Mouse (Mus musculus) neutrophil, adult 5-6 weeks (primary cell): ENCODE data around the gene Ap5m1. TPM values are rescaled to one million over a fixed set of nuclear protein-coding genes. Genes with fewer than 3 reads are reported as not detected.
"Not testable (repeated sequence)": the region's sequence is repeated elsewhere in the genome, so short reads cannot be mapped to it uniquely, and the experiment has no call there.

Experiments used
- ATAC-seq: fragments of 151-379, 151-347 bp; 2 replicates; pipeline ENCODE4 v1.8.0; 2017; ENCODE audit warnings: mild to moderate bottlenecking, moderate TSS enrichment; ENCODE audit not compliant: insufficient number of reproducible peaks, poor library complexity, low FRiP score, severe bottlenecking; ENCODE audit errors: extremely low read depth
- total RNA-seq: library from RNA; stranded (forward); fragments of 200-1000 nt; gene quantifications from 2 replicates; pipeline ENCODE4 v1.2.3, GENCODE M21; 2017

The Ap5m1 gene
- total RNA-seq, result 38.3 and 42.5 TPM in 2 replicates

DNA sequence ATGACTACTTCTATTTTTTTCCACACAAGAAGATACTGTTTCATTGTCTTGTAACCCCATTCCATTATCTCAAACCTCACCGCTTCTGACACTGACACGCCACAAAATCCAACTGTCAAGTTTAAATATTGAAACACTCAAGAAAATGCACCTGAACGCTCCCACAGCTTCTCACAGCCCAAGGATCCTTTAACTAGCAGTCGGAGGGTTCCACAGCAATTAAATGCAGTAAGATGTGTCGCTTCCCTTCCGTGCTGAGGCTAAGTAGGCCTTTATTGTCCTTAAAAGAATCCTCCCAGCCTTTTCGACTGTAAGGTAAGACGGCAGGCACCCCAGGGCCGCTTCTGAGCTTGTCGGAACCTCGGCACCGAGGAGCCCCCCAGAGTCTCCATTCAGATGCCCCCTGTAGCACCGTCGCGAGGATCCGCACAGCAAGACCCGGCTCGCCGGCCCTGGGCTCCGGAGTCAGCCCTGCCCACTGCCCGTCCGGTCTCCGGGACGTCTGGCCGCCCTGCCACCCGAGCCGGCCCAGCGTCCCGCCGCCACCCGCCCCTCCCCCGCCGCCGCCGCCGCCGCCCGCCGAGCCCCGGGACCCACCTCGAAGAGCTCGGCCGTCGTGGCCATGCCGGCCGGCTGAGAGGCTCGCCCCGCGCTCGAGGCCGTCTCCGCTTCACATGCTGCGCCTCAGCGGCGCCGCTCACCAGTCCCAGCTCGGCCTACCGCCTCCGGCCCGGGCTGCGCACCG lies at the start of gene Ap5m1:
Gene Ap5m1 (plus strand): TSS at position 569 of the 745 bp plus-strand sequence.
- ATAC-seq, result no peak

DNA sequence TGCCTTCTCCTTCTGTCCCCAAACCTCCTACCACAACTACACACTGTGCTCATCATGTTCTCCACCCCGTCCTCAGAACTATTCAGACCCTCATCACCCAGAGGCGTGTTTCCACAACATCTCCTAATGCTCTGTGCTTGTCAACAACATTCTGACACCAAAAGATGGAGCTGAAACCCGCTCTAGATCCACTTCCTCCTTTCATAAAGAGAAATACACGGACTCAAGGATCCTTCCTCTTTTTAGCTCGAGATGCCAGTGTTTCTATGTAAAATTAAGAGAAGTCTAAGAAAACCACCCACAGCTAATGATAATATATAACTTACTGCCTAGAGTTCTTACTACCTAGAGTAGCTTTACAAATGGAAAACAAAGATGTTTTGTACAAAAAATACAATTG lies 46.1 kb upstream of the Ap5m1 start:
- ATAC-seq, result peak; percentile 53; the same call in 1 of the 2 replicates

DNA sequence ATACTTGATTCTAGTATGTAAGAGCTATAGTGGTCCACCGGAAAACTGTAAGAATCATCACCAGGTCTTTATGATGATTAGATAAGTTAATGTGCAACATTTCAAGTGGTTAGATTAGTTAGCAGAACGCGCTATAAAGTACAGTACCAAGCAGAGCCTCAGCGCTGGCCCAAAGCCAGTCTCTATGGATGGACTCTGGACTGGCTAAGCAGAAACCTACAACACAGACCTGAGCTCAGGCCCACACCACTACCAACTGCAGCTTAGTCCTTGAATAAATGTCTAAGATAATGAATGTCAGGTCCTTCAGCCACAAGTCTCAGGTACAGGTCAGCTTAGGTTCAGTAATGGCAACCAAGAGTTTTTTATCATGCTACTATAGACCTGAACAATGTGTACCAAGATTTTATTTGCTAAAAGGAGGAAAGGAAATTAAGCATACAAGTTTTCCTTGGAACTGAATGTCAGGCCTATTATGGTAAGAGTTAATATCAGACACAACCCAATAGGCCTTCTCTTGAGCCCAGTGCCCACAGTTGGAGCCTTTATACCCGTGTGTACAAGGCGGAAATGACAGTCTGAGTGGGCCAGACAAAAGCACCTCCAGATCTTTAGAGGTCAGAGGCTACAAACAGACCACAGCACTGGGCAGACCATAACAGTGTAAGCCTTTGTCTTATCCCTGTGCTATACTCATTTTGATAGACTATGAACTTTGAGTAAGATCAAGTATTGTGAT lies 38.7 kb upstream of the Ap5m1 start:
- ATAC-seq, result no peak

DNA sequence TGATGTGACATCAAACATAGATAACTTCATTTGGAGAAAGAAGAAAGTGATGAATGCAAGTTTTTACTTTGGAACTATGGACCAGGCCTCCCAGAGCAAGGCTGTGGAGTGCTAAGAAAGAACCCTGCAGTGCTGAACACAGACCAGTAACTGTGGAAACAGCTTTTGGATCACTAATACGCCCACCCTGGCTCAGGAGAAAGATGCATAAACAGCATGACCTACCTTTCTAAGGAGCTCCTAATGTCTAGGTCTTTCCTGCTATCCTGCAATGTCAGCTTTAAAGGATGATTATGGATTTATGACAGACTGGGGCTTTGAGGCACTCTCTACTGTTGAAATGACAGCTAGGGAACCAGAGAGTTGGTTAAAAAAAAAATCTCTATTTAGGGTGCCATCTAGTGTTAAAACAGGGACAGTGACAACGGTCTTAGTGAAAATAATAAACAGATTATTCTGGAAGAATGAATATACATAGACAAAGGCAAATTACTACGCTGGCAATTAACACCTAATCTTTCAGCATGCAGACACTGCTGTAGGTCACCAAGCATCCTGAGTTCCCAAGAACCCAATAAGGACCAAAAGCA lies 38.0 kb upstream of the Ap5m1 start:
- ATAC-seq, result no peak

DNA sequence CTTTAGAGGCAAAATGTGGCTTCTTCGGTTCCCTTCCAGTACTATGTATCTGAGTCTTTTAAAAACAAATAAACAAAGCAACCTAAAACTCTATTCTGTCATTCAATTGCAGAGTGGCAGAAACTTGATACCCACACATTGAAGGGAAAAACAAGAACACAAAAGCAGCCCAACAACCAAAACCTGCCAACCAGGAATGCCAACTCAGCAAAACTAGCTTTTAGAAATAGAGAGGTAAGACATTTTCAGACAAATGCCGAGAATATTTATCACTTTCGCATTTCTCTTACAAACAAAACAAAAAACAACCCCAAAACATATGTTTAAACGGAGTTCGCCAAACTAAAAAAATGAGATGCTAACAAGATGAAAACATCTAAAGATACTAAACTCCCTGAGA lies 36.9 kb upstream of the Ap5m1 start:
- ATAC-seq, result no peak

DNA sequence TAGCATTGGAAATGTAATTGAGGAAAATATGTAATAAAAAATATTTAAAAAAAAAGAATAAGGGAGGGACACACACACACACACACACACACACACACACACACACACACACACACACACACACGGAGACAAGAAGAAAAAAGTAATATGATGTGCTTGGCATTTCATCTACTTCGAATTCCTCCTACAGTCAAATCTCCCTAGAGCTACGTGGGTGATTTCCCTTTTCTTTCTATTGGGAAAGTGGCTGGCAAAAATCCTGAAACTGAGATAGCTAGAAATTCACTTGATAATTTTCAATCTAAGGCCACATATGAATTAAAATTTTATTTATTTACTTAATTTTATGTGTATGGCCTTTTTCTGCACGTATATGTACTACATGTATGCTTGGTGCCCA lies 20.3 kb upstream of the Ap5m1 start:
- no peak for ATAC-seq

DNA sequence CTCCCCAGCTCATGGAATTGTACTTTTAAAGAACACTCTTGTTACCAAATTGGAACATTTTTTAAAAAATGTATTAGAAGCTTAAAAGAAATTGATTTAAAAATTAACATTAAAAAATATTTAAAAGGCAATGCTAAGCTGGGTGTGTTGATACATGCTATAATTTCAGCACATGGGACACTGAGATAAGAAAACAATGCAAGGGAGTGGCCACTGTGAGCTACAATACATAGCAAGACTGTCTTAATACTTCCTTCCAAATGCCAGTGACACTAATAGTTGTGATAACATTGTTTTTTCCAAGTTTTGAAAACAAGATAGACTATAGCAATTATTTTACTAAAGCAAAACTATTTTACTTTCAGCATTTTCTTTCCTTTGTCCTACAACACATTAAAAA lies 16.4 kb upstream of the Ap5m1 start:
- ATAC-seq, result no peak

DNA sequence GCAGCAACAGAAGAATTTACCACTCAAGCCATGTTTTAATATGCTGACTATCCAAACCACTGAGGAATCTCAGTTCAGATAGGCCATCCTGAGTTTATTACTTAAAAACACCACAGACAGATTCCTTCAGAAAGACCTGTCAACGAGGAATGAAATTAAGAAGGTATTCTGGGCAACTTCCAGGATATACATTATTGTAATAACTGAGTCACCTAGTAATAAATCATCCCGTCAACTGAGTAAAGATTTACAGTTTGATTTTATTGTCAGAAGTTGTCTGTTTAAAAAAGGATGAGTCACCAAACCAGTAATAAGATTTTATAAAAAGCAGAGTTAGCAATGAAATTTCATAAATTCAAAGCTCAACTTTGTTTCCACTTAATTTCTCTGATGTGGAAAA lies 2.1 kb upstream of the Ap5m1 start:
- no peak for ATAC-seq

DNA sequence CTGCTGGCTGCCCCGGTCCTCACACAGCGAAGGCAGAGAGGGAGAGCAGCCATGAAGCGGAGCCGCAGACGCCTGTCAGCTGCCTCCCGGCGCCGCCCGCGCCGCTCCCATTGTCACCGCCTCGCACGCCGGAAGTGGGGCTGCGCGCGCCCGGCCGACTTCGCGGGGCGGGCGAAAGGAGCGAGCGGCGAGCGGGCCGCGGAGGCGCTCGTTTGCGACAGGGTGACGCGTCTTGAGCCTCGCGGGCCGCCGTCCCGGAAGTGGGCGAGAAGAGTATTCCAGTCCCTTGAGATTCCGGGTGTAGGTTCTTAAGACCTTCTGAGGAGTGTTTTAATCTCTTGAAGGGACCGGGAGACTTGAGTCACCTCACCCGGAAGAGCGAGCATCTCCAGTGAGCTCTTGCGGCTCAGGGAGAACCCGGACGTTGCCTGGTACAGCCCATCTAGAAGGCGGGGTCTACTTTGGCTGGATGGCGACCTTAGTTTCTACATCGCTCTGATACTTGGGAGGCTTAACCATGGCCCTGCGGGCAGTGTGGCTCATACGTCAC lies 452 bp downstream of the Ap5m1 start, which contains the start of gene Exoc5:
Gene Exoc5 (minus strand): TSS at position 380 of the 550 bp plus-strand sequence.
- peak; percentile 85 for ATAC-seq

DNA sequence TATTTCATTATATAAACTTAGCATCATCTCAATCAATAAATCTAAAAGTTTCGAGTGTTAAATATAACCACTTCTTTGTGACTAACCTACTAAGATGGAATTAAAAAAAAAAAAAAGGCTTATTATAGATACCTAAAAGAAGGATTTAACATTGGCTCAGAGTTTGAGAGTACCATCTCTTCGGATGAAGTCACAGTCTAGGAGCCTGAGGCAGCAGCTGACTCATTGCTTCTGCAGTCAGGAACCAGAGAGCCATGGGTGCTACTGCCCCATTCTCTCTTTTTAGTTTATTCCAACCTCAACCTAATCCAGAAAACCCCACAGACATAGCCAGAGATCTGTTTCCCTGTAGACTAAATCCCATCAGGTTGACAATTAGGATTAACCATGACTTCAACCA lies 6.9 kb downstream of the Ap5m1 start:
- ATAC-seq, result no peak

DNA sequence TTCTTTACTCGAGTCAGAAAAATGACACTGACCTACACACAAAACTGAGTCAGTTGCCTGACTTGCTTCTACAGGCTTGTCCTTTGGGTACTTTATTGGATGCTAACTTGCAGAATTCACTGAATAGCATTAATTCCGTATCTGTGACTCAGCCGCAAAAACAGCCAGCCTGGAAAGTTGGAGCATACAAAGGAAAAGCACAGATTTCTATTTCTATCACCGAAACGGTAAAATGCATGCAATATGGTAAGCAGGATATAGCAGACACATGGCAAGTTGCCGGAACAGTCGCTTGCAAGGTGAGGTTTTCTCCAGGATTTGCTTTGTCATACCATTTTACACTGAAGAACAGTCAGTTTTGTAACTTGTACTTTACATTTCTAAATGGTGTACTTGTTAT lies 8.0 kb downstream of the Ap5m1 start:
- no peak for ATAC-seq

DNA sequence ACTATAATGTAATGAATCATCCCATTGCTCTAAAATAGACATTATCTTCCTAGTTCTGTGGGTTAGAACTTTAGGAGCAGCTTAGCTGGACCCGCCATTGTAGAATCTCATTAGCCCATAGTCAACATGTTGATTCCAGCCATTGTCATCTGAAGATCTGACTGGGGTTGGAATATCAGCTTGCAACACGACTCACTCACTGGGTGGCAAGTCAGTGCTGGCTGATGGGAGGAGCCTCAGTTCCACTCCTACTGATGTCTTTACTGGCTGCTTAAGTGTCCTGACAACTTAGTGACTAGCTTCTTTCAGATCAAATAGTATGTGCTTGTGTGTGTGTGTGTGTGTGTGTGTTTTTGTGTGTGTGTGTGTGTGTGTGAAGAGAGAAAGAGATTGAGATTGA lies 8.5 kb downstream of the Ap5m1 start:
- ATAC-seq, result no peak

DNA sequence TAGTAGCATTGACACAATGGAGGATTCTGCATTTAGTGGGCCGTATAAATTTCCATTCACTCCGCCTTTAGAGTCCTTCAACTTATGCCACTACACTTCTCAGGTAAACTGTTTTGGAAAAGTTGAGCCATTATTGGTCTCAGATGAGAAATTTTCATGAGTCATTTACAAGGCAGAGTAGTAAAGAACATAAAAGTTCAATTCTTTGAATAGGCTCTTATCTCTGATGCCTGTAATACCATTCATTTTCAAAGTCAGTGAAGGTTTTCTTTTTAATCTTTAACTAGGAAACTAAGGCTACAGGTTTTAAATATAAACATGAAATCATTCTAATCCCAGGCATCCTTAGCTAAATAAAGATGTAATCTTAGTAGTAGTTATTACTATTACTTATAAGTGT lies 12.9 kb downstream of the Ap5m1 start:
- ATAC-seq, result no peak

DNA sequence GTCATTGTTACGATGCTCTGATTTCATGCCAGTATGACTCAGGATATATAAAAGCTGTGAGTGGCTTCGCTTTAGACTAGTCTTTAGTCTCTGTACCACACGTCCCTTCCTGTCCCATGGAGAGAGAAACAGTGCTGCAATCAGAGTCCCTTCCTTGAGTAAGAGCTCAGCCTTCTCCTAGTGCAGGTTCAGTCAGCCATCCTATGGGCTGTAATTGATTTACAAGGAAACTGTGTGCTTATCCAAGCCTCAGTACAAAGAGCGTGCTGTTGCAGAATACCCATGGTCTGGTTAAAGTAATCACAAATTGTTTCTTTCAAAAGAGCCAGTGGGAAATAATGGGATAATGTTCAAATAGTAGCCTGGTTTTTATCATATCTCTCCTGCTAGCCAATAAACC lies 20.6 kb downstream of the Ap5m1 start:
- no peak for ATAC-seq

DNA sequence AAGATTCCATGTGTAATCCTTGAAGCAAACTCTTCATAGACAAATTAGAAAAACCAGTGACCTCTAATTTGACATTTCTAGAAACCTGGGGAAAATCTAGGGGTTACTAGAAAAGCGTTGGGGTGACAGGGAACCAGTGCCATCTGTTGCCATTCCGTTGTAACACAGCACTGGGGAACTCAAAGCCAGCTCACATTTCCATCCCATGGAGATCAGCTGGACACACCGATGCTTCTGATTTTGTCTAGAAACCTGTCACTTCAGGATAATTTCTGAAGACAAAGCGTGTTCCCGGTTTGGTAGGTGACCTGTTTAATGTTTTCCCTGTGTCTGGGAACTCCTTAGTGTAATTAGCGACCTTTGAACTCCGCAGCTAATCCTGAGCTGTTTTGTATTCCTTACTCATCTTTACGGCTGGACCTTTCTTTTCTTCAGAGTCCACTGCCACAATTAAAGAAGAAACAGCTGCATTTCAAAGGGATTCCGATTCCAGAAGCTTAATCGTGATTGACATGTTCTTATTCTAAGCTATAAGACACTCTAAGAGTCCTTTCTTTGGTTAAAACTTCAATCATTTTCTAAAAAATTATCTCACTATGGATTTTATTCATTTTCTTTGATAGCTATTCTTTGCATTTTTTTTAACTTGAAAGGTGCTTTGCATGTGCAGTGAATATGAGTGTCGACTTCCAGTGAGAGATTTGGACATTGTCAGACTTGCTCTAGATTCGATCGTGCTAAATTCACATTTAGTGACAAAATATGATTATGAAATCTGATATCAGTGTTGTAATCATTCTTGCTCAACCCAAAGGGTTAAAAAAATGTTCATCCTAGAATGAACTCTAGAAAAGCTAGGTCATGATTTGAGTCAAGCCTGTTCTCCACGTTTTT lies 22.5 kb downstream of the Ap5m1 start:
- no peak for ATAC-seq

DNA sequence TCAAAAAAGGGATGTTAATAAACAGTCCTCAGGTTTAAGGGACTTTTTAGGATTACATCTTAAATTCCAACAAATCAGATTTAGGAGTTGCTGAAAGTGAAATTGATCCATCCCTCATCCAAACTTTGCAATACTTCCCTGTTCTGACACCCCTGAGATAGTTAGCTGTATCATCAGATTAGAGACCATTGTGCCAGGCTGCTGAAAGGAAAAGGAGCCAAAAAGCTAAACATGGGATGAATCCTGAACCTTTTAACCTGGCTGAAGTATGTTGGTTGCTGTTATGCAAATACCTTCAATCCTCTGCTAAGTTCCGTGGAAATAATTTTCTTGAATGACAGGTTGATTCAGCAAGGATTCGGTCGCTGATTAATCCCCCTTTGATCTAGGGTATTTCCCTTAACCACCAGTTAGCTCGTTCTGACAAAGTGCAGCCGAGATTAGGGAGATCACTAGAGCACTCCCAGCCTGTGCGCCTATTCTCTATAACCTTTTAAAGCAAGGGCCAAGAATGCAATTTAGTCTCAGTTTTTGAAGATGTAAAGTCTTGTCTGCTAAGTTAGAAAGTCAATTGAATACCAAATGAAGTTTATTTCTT lies 23.7 kb downstream of the Ap5m1 start:
- ATAC-seq, result no peak

DNA sequence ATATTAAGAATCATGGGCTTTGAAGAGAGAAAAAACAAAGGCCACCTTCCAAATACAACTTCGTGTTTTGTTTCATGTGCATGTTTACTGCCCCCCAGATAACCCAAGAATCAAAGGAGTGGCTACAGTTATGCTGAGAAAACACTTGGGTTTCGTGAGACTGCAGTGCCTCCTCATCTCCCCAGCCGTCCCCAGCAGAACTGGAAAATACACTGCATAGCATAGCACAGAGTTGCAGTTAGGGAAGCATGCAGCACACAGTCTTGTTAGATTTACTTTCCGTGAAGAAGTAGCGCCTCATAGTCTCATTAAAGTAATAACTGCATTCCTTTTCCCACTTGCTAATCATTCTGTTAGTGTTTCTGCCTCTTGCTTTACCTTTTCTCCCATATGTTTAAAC lies 24.2 kb downstream of the Ap5m1 start:
- no peak for ATAC-seq

DNA sequence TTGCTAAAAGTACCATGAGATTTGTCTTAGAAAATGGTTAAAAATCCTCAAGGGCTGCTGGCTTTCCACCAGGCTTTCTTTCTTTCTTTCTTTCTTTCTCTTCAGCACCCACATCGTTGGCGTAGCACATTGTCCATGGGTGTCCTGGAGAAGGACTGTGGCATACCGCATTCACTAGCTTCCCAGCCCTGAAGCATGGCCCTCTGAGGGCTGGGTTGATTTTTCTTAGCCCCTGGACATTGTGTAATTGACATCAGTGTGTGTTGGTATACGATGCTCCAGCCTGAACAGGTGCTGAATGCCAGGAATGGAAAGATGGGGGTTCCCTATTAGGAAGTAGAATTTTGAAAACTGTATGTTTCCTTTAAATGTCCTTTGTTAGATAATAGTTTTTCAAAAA lies 25.4 kb downstream of the Ap5m1 start:
- no peak for ATAC-seq

DNA sequence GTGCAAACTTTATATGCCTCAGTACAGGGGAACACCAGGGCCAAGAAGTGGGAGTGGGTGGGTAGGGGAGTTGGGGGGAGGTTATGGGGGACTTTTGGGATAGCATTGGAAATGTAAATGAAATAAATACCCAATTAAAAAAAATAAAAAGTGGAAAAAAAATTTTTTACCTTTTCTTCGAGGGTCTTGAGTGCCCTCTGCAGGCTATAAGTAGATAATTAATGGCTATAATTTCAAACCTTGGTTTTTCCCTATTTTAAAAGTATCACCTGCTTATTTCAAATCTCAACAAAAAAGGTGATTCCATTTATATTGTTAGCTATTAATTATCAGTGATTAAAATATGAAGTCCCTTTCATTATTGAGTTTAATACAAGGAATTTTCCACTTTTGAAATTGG lies 25.9 kb downstream of the Ap5m1 start:
- not testable (repeated sequence) for ATAC-seq
